Mouse (Mus musculus): ENCODE data around the gene Hyls1. TPM values are rescaled to one million over a fixed set of nuclear protein-coding genes. Genes with fewer than 3 reads are reported as not detected.
"Not testable (repeated sequence)": the region's sequence is repeated elsewhere in the genome, so short reads cannot be mapped to it uniquely, and the experiment has no call there.

The Hyls1 gene
- polyA plus RNA-seq (2015; fragmentation: Nextera tagmentation; extraction: Ambion mirVana) = 25.1 and 26.3 TPM in 2 replicates

DNA sequence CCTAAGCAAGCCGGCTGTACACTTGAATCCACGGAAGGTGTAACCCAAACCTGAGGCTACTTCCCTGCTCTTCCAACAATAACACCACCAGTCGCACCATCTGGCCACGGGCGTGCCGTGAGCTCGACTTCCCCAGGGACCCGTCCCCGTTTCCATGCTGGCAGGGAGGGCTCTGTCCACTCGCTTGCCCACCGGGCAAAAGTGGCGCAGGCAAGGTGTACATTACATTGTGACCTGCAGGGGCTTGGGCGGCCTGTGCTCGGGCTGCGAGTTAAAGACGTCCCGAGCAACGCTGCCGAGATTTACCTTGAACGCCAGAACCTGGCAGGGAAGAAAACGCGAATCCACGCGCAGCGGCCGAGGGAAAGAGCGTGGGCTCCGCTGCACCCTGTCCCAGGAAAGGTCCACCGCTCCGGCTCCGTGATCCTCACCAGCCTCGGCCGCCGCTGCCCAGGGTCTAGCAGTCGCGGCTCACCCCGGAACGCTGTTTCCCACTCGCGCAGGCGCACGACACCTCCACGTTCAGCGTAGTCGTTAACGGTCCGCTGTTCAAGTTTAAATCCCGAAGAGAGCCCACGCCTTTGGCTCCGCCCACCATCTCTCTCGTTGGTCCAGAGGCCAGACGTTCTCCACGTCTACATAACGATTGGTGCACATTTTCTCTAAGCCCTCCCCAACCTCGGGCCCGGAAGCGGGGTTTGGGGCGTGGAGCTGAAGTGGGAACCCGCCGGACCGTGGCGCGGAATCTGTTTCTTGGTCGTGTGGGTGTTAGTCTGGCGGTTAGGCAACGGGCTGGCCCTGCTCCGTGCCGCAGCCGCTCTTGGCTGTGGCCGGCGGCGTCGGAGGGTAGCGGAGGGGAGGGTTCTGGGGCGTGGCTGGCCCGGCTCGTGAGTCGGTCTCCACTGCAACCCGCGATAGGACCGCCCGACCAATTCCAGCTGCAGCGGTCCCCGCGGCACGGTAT lies at the start of gene Hyls1, which contains the start of gene Pate2:
Hyls1 (minus strand) TSS at position 828 of the 964 bp plus-strand sequence.
Pate2 (plus strand) TSS at position 714 of the 964 bp plus-strand sequence.
- peaks cover 23% of the 10 kb centered on the region for H3K36me3 ChIP-seq (ENCODE audit: control insufficient read depth, insufficient read depth)
- peaks cover 3% of the 10 kb centered on the region for H3K27me3 ChIP-seq (replicated peaks; ENCODE audit: control insufficient read depth, insufficient read depth, low read length)
- ATAC-seq = peak; percentile 99
- H3K9ac ChIP-seq (replicated peaks; ENCODE audit: low read depth, low read length) = peak within 1 kb of the TSS; percentile 78
- under 1% methylated on average over 86 of the region's 86 CpGs for WGBS
- peak within 1 kb of the TSS; percentile 76 for H3K4me3 ChIP-seq (replicated peaks; ENCODE audit: low read length)
- H3K27ac ChIP-seq (ENCODE audit: low read length) = peak within 1 kb of the TSS; percentile 91
- no peaks in the 10 kb centered on the region for H3K9me3 ChIP-seq (ENCODE audit: control insufficient read depth, low read length)
- peak within 1 kb of the TSS; percentile 81 for H3K4me2 ChIP-seq (ENCODE audit: low read length)
- H3K4me1 ChIP-seq (replicated peaks; ENCODE audit: control insufficient read depth, insufficient read depth, low read length) = peaks cover 10% of the 10 kb centered on the region

DNA sequence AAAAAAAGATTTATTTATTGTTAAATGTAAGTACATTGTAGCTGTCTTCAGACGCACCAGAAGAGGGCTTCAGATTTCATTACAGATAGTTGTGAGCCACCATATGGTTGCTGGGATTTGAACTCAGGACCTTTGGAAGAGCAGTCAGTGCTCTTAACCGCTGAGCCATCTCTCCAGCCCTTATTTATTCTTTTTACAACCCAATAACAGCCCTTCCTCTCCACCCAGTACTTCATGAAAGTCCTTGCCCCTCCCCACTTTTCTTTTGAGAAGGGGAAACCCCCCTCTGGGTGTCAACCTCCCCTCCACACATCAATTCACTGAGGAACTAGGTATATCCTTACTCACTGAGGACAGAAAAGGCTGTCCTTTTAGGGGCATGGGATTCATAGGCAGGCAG lies 46.6 kb upstream of the Hyls1 start:
- H3K4me1 ChIP-seq (replicated peaks; ENCODE audit: control insufficient read depth, insufficient read depth, low read length); H3K4me2 ChIP-seq (ENCODE audit: low read length); H3K27ac ChIP-seq (ENCODE audit: low read length); H3K9me3 ChIP-seq (ENCODE audit: control insufficient read depth, low read length); H3K9ac ChIP-seq (replicated peaks; ENCODE audit: low read depth, low read length); H3K36me3 ChIP-seq (ENCODE audit: control insufficient read depth, insufficient read depth); H3K4me3 ChIP-seq (replicated peaks; ENCODE audit: low read length); ATAC-seq; H3K27me3 ChIP-seq (replicated peaks; ENCODE audit: control insufficient read depth, insufficient read depth, low read length): not testable (repeated sequence)
- 66% methylated on average over 2 of the region's 2 CpGs for WGBS

DNA sequence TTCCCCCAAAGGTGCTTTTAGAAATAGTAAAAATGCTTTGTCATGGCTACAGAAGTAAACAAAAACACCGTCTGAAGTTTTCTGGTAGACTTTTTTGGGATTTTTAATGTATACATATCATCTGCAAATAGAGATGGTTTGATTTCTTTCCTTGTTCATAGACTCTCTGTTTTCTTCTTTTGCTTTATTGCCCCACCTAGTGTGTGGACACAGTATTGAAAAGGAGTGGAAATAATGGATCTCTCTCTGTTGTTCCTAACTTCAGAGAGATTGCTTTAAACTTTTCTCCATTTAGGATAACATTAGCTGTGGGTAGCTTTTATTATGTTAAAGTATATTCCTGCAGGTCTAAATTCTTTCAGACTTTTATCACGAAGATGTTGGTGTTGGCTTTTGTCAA lies 43.8 kb upstream of the Hyls1 start:
- 27% methylated on average over 2 of the region's 2 CpGs for WGBS
- ATAC-seq = no peak
- no peaks in the 10 kb centered on the region for H3K9me3 ChIP-seq (ENCODE audit: control insufficient read depth, low read length)
- no peak overlapping the region for H3K4me3 ChIP-seq (replicated peaks; ENCODE audit: low read length)
- H3K9ac ChIP-seq (replicated peaks; ENCODE audit: low read depth, low read length) = no peak overlapping the region
- no peaks in the 10 kb centered on the region for H3K4me1 ChIP-seq (replicated peaks; ENCODE audit: control insufficient read depth, insufficient read depth, low read length)
- no peaks in the 10 kb centered on the region for H3K27me3 ChIP-seq (replicated peaks; ENCODE audit: control insufficient read depth, insufficient read depth, low read length)
- H3K27ac ChIP-seq (ENCODE audit: low read length) = no peak overlapping the region
- H3K4me2 ChIP-seq (ENCODE audit: low read length) = no peak overlapping the region
- H3K36me3 ChIP-seq (ENCODE audit: control insufficient read depth, insufficient read depth) = no peaks in the 10 kb centered on the region

DNA sequence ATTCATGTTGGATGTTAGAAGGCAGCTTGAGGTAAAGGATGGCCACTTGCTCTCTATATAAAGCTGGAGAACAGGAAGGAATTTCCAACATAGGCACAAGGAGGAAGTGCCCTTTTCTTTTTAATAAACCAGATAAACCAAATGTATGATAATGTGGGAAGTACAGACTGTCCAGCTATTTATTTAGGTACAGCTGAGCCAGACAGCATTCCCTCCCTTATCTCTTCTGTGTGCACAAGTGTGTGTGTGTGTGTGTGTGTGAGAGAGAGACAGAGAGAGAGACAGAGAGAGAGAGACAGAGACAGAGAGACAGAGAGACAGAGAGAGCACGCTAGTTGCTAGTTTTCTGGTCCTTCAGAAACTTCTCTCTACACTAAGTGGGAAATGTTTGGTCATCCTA lies 41.6 kb upstream of the Hyls1 start, which contains the start of gene Pate4:
Pate4 (minus strand) TSS at position 101 of the 400 bp plus-strand sequence.
- Histone ChIP-seq H3K4me2 (ENCODE audit: low read length) (no peak within 1 kb of the TSS), H3K36me3 (ENCODE audit: control insufficient read depth, insufficient read depth) (no peaks in the 10 kb centered on the region), H3K27ac (ENCODE audit: low read length) (no peak within 1 kb of the TSS), H3K9me3 (ENCODE audit: control insufficient read depth, low read length) (no peaks in the 10 kb centered on the region), H3K9ac (replicated peaks; ENCODE audit: low read depth, low read length) (no peak within 1 kb of the TSS), H3K4me3 (replicated peaks; ENCODE audit: low read length) (no peak within 1 kb of the TSS), H3K27me3 (replicated peaks; ENCODE audit: control insufficient read depth, insufficient read depth, low read length) (no peaks in the 10 kb centered on the region), H3K4me1 (replicated peaks; ENCODE audit: control insufficient read depth, insufficient read depth, low read length) (no peaks in the 10 kb centered on the region)
- ATAC-seq = no peak
- 88% methylated on average over 1 of the region's 1 CpGs for WGBS

DNA sequence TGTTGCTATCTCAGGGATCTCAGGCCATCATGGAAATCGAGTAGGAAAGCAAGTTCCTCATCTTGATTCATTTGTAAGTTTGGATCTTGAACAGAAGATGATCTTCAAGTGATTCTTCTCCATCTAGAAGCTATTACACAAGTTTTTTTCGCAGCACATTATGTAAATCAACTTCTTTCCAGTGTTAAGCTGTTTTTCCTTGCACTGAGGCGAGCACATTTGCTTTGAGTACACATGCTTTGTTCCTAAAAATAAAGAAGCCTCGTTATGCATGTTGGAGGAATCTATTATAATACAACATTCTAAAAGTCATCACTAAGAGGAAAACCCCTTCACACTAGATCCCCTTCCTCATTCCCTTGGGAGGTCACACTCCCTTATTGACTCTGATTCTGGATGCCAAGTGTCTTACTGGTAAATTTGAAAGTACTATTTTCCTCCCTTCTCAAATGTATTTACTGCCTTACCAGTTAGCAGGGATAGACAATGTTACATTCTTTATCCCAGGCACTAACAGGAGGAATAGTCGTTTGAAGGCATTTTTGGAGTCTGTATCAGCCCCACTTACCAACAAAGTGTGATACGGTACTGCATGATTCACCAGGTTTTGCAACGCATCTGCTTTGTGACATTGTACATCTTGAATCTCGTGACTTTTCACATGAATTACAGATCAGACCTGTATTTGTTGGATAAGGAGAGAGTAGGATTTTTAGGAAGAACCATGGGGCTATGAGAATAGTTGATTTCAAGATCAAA lies 37.6 kb upstream of the Hyls1 start:
- no peak overlapping the region for H3K9ac ChIP-seq (replicated peaks; ENCODE audit: low read depth, low read length)
- no peak overlapping the region for H3K27ac ChIP-seq (ENCODE audit: low read length)
- no peak overlapping the region for H3K4me2 ChIP-seq (ENCODE audit: low read length)
- H3K27me3 ChIP-seq (replicated peaks; ENCODE audit: control insufficient read depth, insufficient read depth, low read length) = no peaks in the 10 kb centered on the region
- no peaks in the 10 kb centered on the region for H3K9me3 ChIP-seq (ENCODE audit: control insufficient read depth, low read length)
- 57% methylated on average over 8 of the region's 8 CpGs for WGBS
- no peaks in the 10 kb centered on the region for H3K36me3 ChIP-seq (ENCODE audit: control insufficient read depth, insufficient read depth)
- ATAC-seq = no peak
- H3K4me1 ChIP-seq (replicated peaks; ENCODE audit: control insufficient read depth, insufficient read depth, low read length) = no peaks in the 10 kb centered on the region
- no peak overlapping the region for H3K4me3 ChIP-seq (replicated peaks; ENCODE audit: low read length)

DNA sequence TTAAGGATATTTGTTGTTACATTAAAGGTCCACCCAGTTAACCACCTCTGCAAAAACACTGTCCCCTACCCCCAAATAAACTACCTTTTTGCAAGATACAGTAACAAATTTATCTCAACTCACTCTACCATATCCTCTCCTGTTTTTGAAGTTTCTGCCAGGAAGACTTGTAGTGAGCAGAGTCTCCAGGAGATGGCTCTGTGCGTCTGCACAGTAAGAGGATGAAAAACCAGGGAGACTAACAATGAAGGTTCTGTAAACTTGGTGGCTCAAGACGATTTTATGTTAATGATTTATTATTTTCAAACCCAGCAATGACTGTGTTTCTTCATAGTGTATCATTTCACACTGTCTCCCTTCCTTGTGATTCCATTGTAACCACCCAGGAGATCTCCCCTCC lies 22.7 kb upstream of the Hyls1 start:
- Histone ChIP-seq H3K27ac (ENCODE audit: low read length) (no peak overlapping the region), H3K9ac (replicated peaks; ENCODE audit: low read depth, low read length) (no peak overlapping the region), H3K27me3 (replicated peaks; ENCODE audit: control insufficient read depth, insufficient read depth, low read length) (no peaks in the 10 kb centered on the region), H3K4me2 (ENCODE audit: low read length) (no peak overlapping the region), H3K36me3 (ENCODE audit: control insufficient read depth, insufficient read depth) (no peaks in the 10 kb centered on the region), H3K4me3 (replicated peaks; ENCODE audit: low read length) (no peak overlapping the region), H3K9me3 (ENCODE audit: control insufficient read depth, low read length) (no peaks in the 10 kb centered on the region), H3K4me1 (replicated peaks; ENCODE audit: control insufficient read depth, insufficient read depth, low read length) (no peaks in the 10 kb centered on the region)
- WGBS = 8% methylated on average over 2 of the region's 2 CpGs
- peak; percentile 40; the same call in 1 of the 2 replicates for ATAC-seq

DNA sequence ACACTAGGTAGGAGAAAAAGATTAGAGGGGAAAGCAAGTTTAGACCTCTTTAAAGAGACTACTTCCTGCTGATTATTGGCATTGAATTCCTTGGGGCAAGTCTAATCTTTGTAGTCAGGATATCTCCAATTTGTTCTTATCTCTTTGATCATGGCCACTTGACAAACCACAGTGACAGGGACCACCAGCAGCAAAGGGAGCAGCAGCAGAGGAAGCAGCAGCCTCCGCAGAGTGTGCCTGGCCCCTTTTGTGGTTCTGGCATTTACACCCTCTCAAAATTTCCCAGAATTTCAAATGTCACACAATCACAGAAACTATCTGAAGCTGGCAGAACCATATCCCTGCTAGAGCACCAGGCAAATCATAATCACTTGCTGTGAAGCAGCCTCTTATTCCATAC lies 17.5 kb upstream of the Hyls1 start:
- Histone ChIP-seq H3K36me3 (ENCODE audit: control insufficient read depth, insufficient read depth) (no peaks in the 10 kb centered on the region), H3K9ac (replicated peaks; ENCODE audit: low read depth, low read length) (no peak overlapping the region), H3K27ac (ENCODE audit: low read length) (no peak overlapping the region), H3K4me2 (ENCODE audit: low read length) (no peak overlapping the region), H3K4me1 (replicated peaks; ENCODE audit: control insufficient read depth, insufficient read depth, low read length) (no peaks in the 10 kb centered on the region), H3K9me3 (ENCODE audit: control insufficient read depth, low read length) (no peaks in the 10 kb centered on the region), H3K27me3 (replicated peaks; ENCODE audit: control insufficient read depth, insufficient read depth, low read length) (no peaks in the 10 kb centered on the region), H3K4me3 (replicated peaks; ENCODE audit: low read length) (no peak overlapping the region)
- ATAC-seq = no peak
- WGBS = 78% methylated on average over 1 of the region's 1 CpGs

DNA sequence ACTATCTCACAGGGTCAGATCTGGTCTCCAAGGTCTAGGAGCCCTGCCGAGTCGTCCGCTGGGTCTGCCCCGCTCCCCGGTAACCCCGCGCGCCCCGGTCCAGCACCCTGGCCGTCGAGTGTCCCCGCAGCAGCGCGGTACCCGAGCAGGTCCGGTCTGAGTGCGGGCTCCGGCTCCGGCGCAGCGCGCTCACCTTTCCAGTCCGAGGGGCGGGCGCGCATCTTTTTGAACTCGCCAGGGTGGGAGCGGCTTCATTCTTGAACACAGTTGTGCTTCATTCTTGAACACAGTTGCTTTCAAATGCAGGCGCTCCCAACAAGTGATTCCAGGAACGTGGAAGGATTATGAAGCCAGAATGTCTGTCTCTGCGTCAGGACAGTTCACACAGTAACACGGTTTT lies 4.2 kb upstream of the Hyls1 start:
- Histone ChIP-seq H3K4me2 (ENCODE audit: low read length) (peak overlapping the region; percentile 59), H3K9me3 (ENCODE audit: control insufficient read depth, low read length) (no peaks in the 10 kb centered on the region), H3K27ac (ENCODE audit: low read length) (no peak overlapping the region), H3K4me3 (replicated peaks; ENCODE audit: low read length) (peak overlapping the region; percentile 35), H3K9ac (replicated peaks; ENCODE audit: low read depth, low read length) (peak overlapping the region; percentile 41; the same call in 1 of the 2 replicates), H3K36me3 (ENCODE audit: control insufficient read depth, insufficient read depth) (no peaks in the 10 kb centered on the region), H3K27me3 (replicated peaks; ENCODE audit: control insufficient read depth, insufficient read depth, low read length) (peaks cover 6% of the 10 kb centered on the region), H3K4me1 (replicated peaks; ENCODE audit: control insufficient read depth, insufficient read depth, low read length) (peaks cover 5% of the 10 kb centered on the region)
- ATAC-seq = no peak
- 3% methylated on average over 32 of the region's 32 CpGs for WGBS

DNA sequence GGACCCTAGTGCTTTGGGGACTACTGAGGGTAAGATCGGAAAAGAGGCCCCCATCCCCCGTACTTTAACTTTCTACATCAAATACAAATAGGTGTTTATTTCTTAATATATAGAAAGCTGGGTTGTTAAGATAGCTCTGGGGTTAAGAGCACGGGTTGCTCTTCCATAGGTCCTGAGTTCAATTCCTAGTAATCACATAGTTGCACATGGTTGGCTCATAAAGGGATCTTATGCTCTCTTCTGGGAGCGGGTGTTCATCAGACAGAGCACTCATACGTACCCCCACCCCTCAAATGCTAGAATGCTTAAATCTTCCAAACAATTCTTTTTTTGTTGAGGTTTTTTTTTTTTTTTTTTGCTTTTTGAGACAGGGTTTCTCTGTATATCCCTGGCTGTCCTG lies 465 bp upstream of the Hyls1 start:
- Histone ChIP-seq H3K4me3 (replicated peaks; ENCODE audit: low read length) (peak overlapping the region; percentile 76), H3K27me3 (replicated peaks; ENCODE audit: control insufficient read depth, insufficient read depth, low read length) (peaks cover 6% of the 10 kb centered on the region), H3K4me1 (replicated peaks; ENCODE audit: control insufficient read depth, insufficient read depth, low read length) (peaks cover 10% of the 10 kb centered on the region), H3K9me3 (ENCODE audit: control insufficient read depth, low read length) (no peaks in the 10 kb centered on the region), H3K36me3 (ENCODE audit: control insufficient read depth, insufficient read depth) (peaks cover 18% of the 10 kb centered on the region), H3K27ac (ENCODE audit: low read length) (peak overlapping the region; percentile 91), H3K9ac (replicated peaks; ENCODE audit: low read depth, low read length) (peak overlapping the region; percentile 71), H3K4me2 (ENCODE audit: low read length) (peak overlapping the region; percentile 55)
- peak; percentile 3; the same call in 1 of the 2 replicates for ATAC-seq
- WGBS = 5% methylated on average over 5 of the region's 5 CpGs

All from forebrain, embryonic 16.5 days (tissue).